Mouse (Mus musculus): ENCODE measurements around the gene Med17. TPM values are rescaled to one million over a fixed set of nuclear protein-coding genes. Genes with fewer than 3 reads are reported as not detected.
A peak's percentile ranks its signal among the peaks of the same experiment; 100 is the strongest.

Med17 gene
- polyA plus RNA-seq, 1 experiment from 2014 or later: 13.6 TPM

GRCm38 (mm10) chr9:15254501-15254900 lies 25.2 kb downstream of the Med17 start:
- no peaks in the 10 kb centered on the region for H3K27me3 ChIP-seq (ENCODE audit: insufficient read depth, low read length)
- no peak overlapping the region for H3K27ac ChIP-seq (ENCODE audit: low read depth)
- no peaks in the 10 kb centered on the region for H3K9me3 ChIP-seq (ENCODE audit: low read length)
- ATAC-seq (no peak), DNase-seq (no peak)
- no peak overlapping the region for H3K4me2 ChIP-seq (ENCODE audit: low read depth, low read length)
- no peak overlapping the region for H3K4me3 ChIP-seq (ENCODE audit: low read depth, low read length)
- TF ChIP-seq EP300 (IDR thresholded peaks at IDR 0.05; ENCODE audit: low read depth) (no peak), CTCF (IDR thresholded peaks at IDR 0.05; ENCODE audit: low read depth) (no peak)
- no peaks in the 10 kb centered on the region for H3K4me1 ChIP-seq (ENCODE audit: insufficient read depth)
- 79% methylated on average over 7 of the region's 7 CpGs for WGBS (ENCODE audit: insufficient replicate concordance)
- no peak overlapping the region for H3K9ac ChIP-seq (replicated peaks)
- no peaks in the 10 kb centered on the region for H3K36me3 ChIP-seq (replicated peaks; ENCODE audit: insufficient read depth, low read length)

- no peaks in the 10 kb centered on the region for H3K4me1 ChIP-seq (ENCODE audit: insufficient read depth)
- H3K4me2 ChIP-seq (ENCODE audit: low read depth, low read length): no peak overlapping the region
- DNase-seq (no peak), ATAC-seq (no peak)
- no peaks in the 10 kb centered on the region for H3K27me3 ChIP-seq (ENCODE audit: insufficient read depth, low read length)
- WGBS (ENCODE audit: insufficient replicate concordance): 72% methylated on average over 7 of the region's 7 CpGs
- no peaks in the 10 kb centered on the region for H3K9me3 ChIP-seq (ENCODE audit: low read length)
- TF ChIP-seq CTCF (IDR thresholded peaks at IDR 0.05; ENCODE audit: low read depth) (no peak), EP300 (IDR thresholded peaks at IDR 0.05; ENCODE audit: low read depth) (no peak)
- H3K27ac ChIP-seq (ENCODE audit: low read depth): no peak overlapping the region
- no peaks in the 10 kb centered on the region for H3K36me3 ChIP-seq (replicated peaks; ENCODE audit: insufficient read depth, low read length)
- no peak overlapping the region for H3K4me3 ChIP-seq (ENCODE audit: low read depth, low read length)
- no peak overlapping the region for H3K9ac ChIP-seq (replicated peaks)
Observed at GRCm38 (mm10) chr9:15252196-15252595, 27.5 kb downstream of the Med17 start.

GRCm38 (mm10) chr9:15250376-15250775 lies 29.4 kb downstream of the Med17 start:
- ATAC-seq: no peak
- H3K9me3 ChIP-seq (ENCODE audit: low read length): no peaks in the 10 kb centered on the region
- no peak overlapping the region for H3K27ac ChIP-seq (ENCODE audit: low read depth)
- H3K4me2 ChIP-seq (ENCODE audit: low read depth, low read length): no peak overlapping the region
- H3K27me3 ChIP-seq (ENCODE audit: insufficient read depth, low read length): no peaks in the 10 kb centered on the region
- no peak overlapping the region for H3K9ac ChIP-seq (replicated peaks)
- no peaks in the 10 kb centered on the region for H3K36me3 ChIP-seq (replicated peaks; ENCODE audit: insufficient read depth, low read length)
- H3K4me3 ChIP-seq (ENCODE audit: low read depth, low read length): no peak overlapping the region
- WGBS (ENCODE audit: insufficient replicate concordance): 38% methylated on average over 7 of the region's 7 CpGs
- TF ChIP-seq CTCF (IDR thresholded peaks at IDR 0.05; ENCODE audit: low read depth) (no peak), EP300 (IDR thresholded peaks at IDR 0.05; ENCODE audit: low read depth) (no peak)
- DNase-seq: no peak
- H3K4me1 ChIP-seq (ENCODE audit: insufficient read depth): no peaks in the 10 kb centered on the region

DNA sequence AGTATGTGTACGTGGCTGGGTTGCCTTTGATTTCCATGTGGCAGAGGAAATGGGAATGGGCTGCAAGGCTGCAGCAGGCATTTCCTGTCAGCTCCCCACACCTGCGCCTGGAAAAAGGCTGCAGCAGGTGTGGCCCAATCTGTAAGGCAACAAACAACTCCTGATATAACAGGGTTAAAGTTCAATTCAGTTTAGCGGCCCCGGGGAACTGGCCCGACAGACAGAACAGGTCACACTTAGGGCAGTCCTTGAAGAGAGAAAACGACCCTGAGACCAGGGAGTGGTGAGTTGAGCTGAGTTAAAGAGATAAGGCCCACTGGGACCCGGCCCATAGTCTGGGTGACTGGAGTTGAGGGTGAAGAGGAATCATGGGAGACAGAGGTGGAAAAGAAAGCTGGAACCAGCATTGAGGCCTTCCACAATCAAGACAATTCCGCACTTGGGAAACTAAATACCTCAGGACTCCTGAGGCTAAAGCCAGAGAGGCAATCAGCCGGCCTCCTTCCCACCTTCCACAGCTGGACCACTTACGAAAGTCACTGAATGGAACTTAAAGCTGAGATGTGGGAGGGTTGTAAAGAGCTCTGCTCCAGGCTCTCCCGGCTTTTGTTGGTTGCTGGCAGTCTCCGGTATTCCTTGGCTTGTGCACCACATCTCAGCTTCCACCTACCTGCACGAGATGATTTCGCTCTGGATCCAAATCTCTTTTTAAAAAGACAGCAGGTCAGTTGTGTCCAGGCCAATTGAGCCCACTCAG lies 34.2 kb downstream of the Med17 start:
- H3K4me1 ChIP-seq (ENCODE audit: insufficient read depth): no peaks in the 10 kb centered on the region
- DNase-seq (peak; percentile 24), ATAC-seq (peak; percentile 81)
- H3K9me3 ChIP-seq (ENCODE audit: low read length): no peaks in the 10 kb centered on the region
- H3K4me2 ChIP-seq (ENCODE audit: low read depth, low read length): no peak overlapping the region
- H3K27ac ChIP-seq (ENCODE audit: low read depth): no peak overlapping the region
- WGBS (ENCODE audit: insufficient replicate concordance): 60% methylated on average over 14 of the region's 14 CpGs
- TF ChIP-seq EP300 (IDR thresholded peaks at IDR 0.05; ENCODE audit: low read depth) (no peak), CTCF (IDR thresholded peaks at IDR 0.05; ENCODE audit: low read depth) (no peak)
- no peak overlapping the region for H3K4me3 ChIP-seq (ENCODE audit: low read depth, low read length)
- no peaks in the 10 kb centered on the region for H3K27me3 ChIP-seq (ENCODE audit: insufficient read depth, low read length)
- no peaks in the 10 kb centered on the region for H3K36me3 ChIP-seq (replicated peaks; ENCODE audit: insufficient read depth, low read length)
- no peak overlapping the region for H3K9ac ChIP-seq (replicated peaks)

DNA sequence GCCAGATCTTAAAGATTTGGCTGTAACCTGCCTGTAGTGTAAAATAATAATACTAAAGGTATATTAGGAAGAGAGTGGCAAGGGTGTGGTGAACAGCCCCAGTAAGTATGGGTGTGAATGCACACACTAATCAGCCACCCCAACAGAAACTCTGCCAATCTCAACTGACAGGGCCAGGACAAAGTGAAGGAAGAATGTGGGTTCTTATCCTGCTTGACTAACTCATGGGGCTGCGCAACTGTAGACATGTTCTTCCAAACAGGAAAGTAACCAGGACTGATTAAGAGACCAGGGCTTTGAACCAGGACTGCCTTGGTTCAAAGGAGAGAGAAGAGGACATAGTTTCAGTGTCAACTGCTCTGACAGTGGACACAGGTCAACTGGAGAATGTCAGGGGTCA lies 37.6 kb downstream of the Med17 start:
- DNase-seq (no peak), ATAC-seq (no peak)
- WGBS (ENCODE audit: insufficient replicate concordance): 67% methylated on average over 1 of the region's 1 CpGs
- no peak for TF ChIP-seq CTCF (IDR thresholded peaks at IDR 0.05; ENCODE audit: low read depth)
- no peak for TF ChIP-seq EP300 (IDR thresholded peaks at IDR 0.05; ENCODE audit: low read depth)
- Histone ChIP-seq H3K4me1 (ENCODE audit: insufficient read depth) (no peaks in the 10 kb centered on the region), H3K27me3 (ENCODE audit: insufficient read depth, low read length) (0 out of 2 replicates have a peak, but pooled peaks cover 14% of the 10 kb centered on the region), H3K4me3 (ENCODE audit: low read depth, low read length) (no peak overlapping the region), H3K9me3 (ENCODE audit: low read length) (no peaks in the 10 kb centered on the region), H3K27ac (ENCODE audit: low read depth) (no peak overlapping the region), H3K4me2 (ENCODE audit: low read depth, low read length) (no peak overlapping the region), H3K9ac (replicated peaks) (no peak overlapping the region), H3K36me3 (replicated peaks; ENCODE audit: insufficient read depth, low read length) (no peaks in the 10 kb centered on the region)

- 39% methylated on average over 9 of the region's 9 CpGs for WGBS (ENCODE audit: insufficient replicate concordance)
- 0 out of 2 replicates have a peak, but pooled peaks cover 14% of the 10 kb centered on the region for H3K27me3 ChIP-seq (ENCODE audit: insufficient read depth, low read length)
- no peaks in the 10 kb centered on the region for H3K36me3 ChIP-seq (replicated peaks; ENCODE audit: insufficient read depth, low read length)
- H3K4me3 ChIP-seq (ENCODE audit: low read depth, low read length): no peak overlapping the region
- no peak overlapping the region for H3K9ac ChIP-seq (replicated peaks)
- DNase-seq (peak; percentile 75), ATAC-seq (peak; percentile 46; the same call in 1 of the 2 replicates)
- no peak overlapping the region for H3K27ac ChIP-seq (ENCODE audit: low read depth)
- H3K4me1 ChIP-seq (ENCODE audit: insufficient read depth): no peaks in the 10 kb centered on the region
- no peak overlapping the region for H3K4me2 ChIP-seq (ENCODE audit: low read depth, low read length)
- TF ChIP-seq CTCF (IDR thresholded peaks at IDR 0.05; ENCODE audit: low read depth) (peak; percentile 77), EP300 (IDR thresholded peaks at IDR 0.05; ENCODE audit: low read depth) (no peak)
- no peaks in the 10 kb centered on the region for H3K9me3 ChIP-seq (ENCODE audit: low read length)
Observed at GRCm38 (mm10) chr9:15241596-15241939, 38.2 kb downstream of the Med17 start.
